Mouse (Mus musculus): Measurements from ENCODE around the gene Gigyf2.

- TF ChIP-seq POLR2A (IDR thresholded peaks at IDR 0.05; ENCODE audit: borderline replicate concordance, low read depth, low read length) (no peak), CTCF (IDR thresholded peaks at IDR 0.05; ENCODE audit: low read depth, low read length) (no peak)
Observed at GRCm38 (mm10) chr1:87435125-87435524, 108.3 kb downstream of the Gigyf2 start.
